Mouse (Mus musculus): ENCODE results near the gene Fktn. TPM values are rescaled to one million over a fixed set of nuclear protein-coding genes. Genes with fewer than 3 reads are reported as not detected.

Fktn gene
- polyA plus RNA-seq, 1 experiment from 2014 or later, result 18.5 TPM

GRCm38 (mm10) chr4:53781396-53781795, 67.6 kb downstream of the Fktn start:
- H3K4me3 ChIP-seq, result no peak overlapping the region
- H3K9ac ChIP-seq, result no peak overlapping the region
- no peak for ATAC-seq (ENCODE audit: low FRiP score)
- peaks cover 8% of the 10 kb centered on the region for H3K4me1 ChIP-seq
- H3K9me3 ChIP-seq (replicated peaks), result no peaks in the 10 kb centered on the region
- H3K4me2 ChIP-seq (replicated peaks), result no peak overlapping the region
- WGBS, result 57% methylated on average over 4 of the region's 4 CpGs
- H3K27ac ChIP-seq, result no peak overlapping the region
- peaks cover 42% of the 10 kb centered on the region for H3K27me3 ChIP-seq
- no peaks in the 10 kb centered on the region for H3K36me3 ChIP-seq

- Histone ChIP-seq H3K4me3 (no peak overlapping the region), H3K9ac (no peak overlapping the region), H3K9me3 (replicated peaks) (no peaks in the 10 kb centered on the region), H3K4me2 (replicated peaks) (no peak overlapping the region), H3K36me3 (no peaks in the 10 kb centered on the region), H3K27ac (no peak overlapping the region), H3K4me1 (peaks cover 8% of the 10 kb centered on the region), H3K27me3 (peaks cover 32% of the 10 kb centered on the region)
- 21% methylated on average over 14 of the region's 14 CpGs for WGBS
- ATAC-seq (ENCODE audit: low FRiP score), result no peak
Measured at GRCm38 (mm10) chr4:53782216-53783070, 68.6 kb downstream of the Fktn start.

- ATAC-seq (ENCODE audit: low FRiP score), result no peak
- H3K4me2 ChIP-seq (replicated peaks), result no peak overlapping the region
- H3K4me1 ChIP-seq, result no peaks in the 10 kb centered on the region
- WGBS, result 79% methylated on average over 15 of the region's 15 CpGs
- no peak overlapping the region for H3K4me3 ChIP-seq
- H3K9me3 ChIP-seq (replicated peaks), result no peaks in the 10 kb centered on the region
- no peak overlapping the region for H3K9ac ChIP-seq
- no peaks in the 10 kb centered on the region for H3K27me3 ChIP-seq
- H3K27ac ChIP-seq, result no peak overlapping the region
- no peaks in the 10 kb centered on the region for H3K36me3 ChIP-seq
Measured at GRCm38 (mm10) chr4:53785746-53786398, 72.1 kb downstream of the Fktn start.

- H3K27me3 ChIP-seq, result no peaks in the 10 kb centered on the region
- H3K4me1 ChIP-seq, result no peaks in the 10 kb centered on the region
- H3K27ac ChIP-seq, result no peak overlapping the region
- ATAC-seq (ENCODE audit: low FRiP score), result no peak
- H3K9me3 ChIP-seq (replicated peaks), result no peaks in the 10 kb centered on the region
- H3K36me3 ChIP-seq, result no peaks in the 10 kb centered on the region
- H3K4me3 ChIP-seq, result no peak overlapping the region
- no peak overlapping the region for H3K4me2 ChIP-seq (replicated peaks)
- WGBS, result 84% methylated on average over 5 of the region's 5 CpGs
- no peak overlapping the region for H3K9ac ChIP-seq
Measured at GRCm38 (mm10) chr4:53786851-53787250, 73.1 kb downstream of the Fktn start.

GRCm38 (mm10) chr4:53789346-53789745, 75.5 kb downstream of the Fktn start:
- ATAC-seq (ENCODE audit: low FRiP score), result no peak
- H3K36me3 ChIP-seq, result no peaks in the 10 kb centered on the region
- no peak overlapping the region for H3K4me3 ChIP-seq
- no peaks in the 10 kb centered on the region for H3K9me3 ChIP-seq (replicated peaks)
- no peak overlapping the region for H3K9ac ChIP-seq
- H3K27me3 ChIP-seq, result no peaks in the 10 kb centered on the region
- H3K4me1 ChIP-seq, result no peaks in the 10 kb centered on the region
- 8% methylated on average over 4 of the region's 4 CpGs for WGBS
- no peak overlapping the region for H3K4me2 ChIP-seq (replicated peaks)
- H3K27ac ChIP-seq, result no peak overlapping the region

- 96% methylated on average over 5 of the region's 5 CpGs for WGBS
- ATAC-seq (ENCODE audit: low FRiP score), result no peak
- H3K27me3 ChIP-seq, result no peaks in the 10 kb centered on the region
- H3K27ac ChIP-seq, result no peak overlapping the region
- H3K36me3 ChIP-seq, result no peaks in the 10 kb centered on the region
- H3K9ac ChIP-seq, result no peak overlapping the region
- H3K4me1 ChIP-seq, result peaks cover 6% of the 10 kb centered on the region; the same call in 1 of the 2 replicates
- H3K9me3 ChIP-seq (replicated peaks), result no peaks in the 10 kb centered on the region
- no peak overlapping the region for H3K4me3 ChIP-seq
- no peak overlapping the region for H3K4me2 ChIP-seq (replicated peaks)
Measured at GRCm38 (mm10) chr4:53794257-53794966, 80.6 kb downstream of the Fktn start.

- H3K4me1 ChIP-seq, result peaks cover 7% of the 10 kb centered on the region; the same call in 1 of the 2 replicates
- H3K27me3 ChIP-seq, result no peaks in the 10 kb centered on the region
- 64% methylated on average over 2 of the region's 2 CpGs for WGBS
- H3K4me2 ChIP-seq (replicated peaks), result no peak overlapping the region
- no peak overlapping the region for H3K27ac ChIP-seq
- no peaks in the 10 kb centered on the region for H3K9me3 ChIP-seq (replicated peaks)
- no peak overlapping the region for H3K4me3 ChIP-seq
- ATAC-seq (ENCODE audit: low FRiP score), result no peak
- H3K36me3 ChIP-seq, result no peaks in the 10 kb centered on the region
- no peak overlapping the region for H3K9ac ChIP-seq
Measured at GRCm38 (mm10) chr4:53795086-53795485, 81.3 kb downstream of the Fktn start.

- WGBS, result 88% methylated on average over 2 of the region's 2 CpGs
- H3K27ac ChIP-seq, result no peak overlapping the region
- no peaks in the 10 kb centered on the region for H3K36me3 ChIP-seq
- H3K27me3 ChIP-seq, result no peaks in the 10 kb centered on the region
- no peaks in the 10 kb centered on the region for H3K9me3 ChIP-seq (replicated peaks)
- H3K9ac ChIP-seq, result no peak overlapping the region
- ATAC-seq (ENCODE audit: low FRiP score), result no peak
- H3K4me3 ChIP-seq, result no peak overlapping the region
- H3K4me2 ChIP-seq (replicated peaks), result no peak overlapping the region
- peaks cover 7% of the 10 kb centered on the region; the same call in 1 of the 2 replicates for H3K4me1 ChIP-seq
Measured at GRCm38 (mm10) chr4:53795706-53796105, 81.9 kb downstream of the Fktn start.

GRCm38 (mm10) chr4:53796865-53797772, 83.3 kb downstream of the Fktn start:
- Histone ChIP-seq H3K4me3 (no peak overlapping the region), H3K36me3 (no peaks in the 10 kb centered on the region), H3K9ac (peak overlapping the region; percentile 18; the same call in 1 of the 2 replicates), H3K4me1 (peaks cover 7% of the 10 kb centered on the region; the same call in 1 of the 2 replicates), H3K27me3 (no peaks in the 10 kb centered on the region), H3K9me3 (replicated peaks) (no peaks in the 10 kb centered on the region), H3K27ac (peak overlapping the region; percentile 30; the same call in 1 of the 2 replicates), H3K4me2 (replicated peaks) (peak overlapping the region; percentile 23)
- ATAC-seq (ENCODE audit: low FRiP score), result peak; percentile 88; the same call in 1 of the 2 replicates
- WGBS, result 17% methylated on average over 18 of the region's 18 CpGs

- ATAC-seq (ENCODE audit: low FRiP score), result no peak
- Histone ChIP-seq H3K4me2 (replicated peaks) (no peak overlapping the region), H3K36me3 (no peaks in the 10 kb centered on the region), H3K27ac (no peak overlapping the region), H3K9ac (no peak overlapping the region), H3K4me1 (peaks cover 7% of the 10 kb centered on the region; the same call in 1 of the 2 replicates), H3K27me3 (no peaks in the 10 kb centered on the region), H3K9me3 (replicated peaks) (no peaks in the 10 kb centered on the region), H3K4me3 (no peak overlapping the region)
- WGBS, result 49% methylated on average over 7 of the region's 7 CpGs
Measured at GRCm38 (mm10) chr4:53798896-53799676, 85.3 kb downstream of the Fktn start.

- 65% methylated on average over 1 of the region's 1 CpGs for WGBS
- no peaks in the 10 kb centered on the region for H3K36me3 ChIP-seq
- H3K27ac ChIP-seq, result no peak overlapping the region
- H3K9ac ChIP-seq, result no peak overlapping the region
- H3K4me2 ChIP-seq (replicated peaks), result no peak overlapping the region
- no peak overlapping the region for H3K4me3 ChIP-seq
- H3K27me3 ChIP-seq, result no peaks in the 10 kb centered on the region
- peaks cover 7% of the 10 kb centered on the region; the same call in 1 of the 2 replicates for H3K4me1 ChIP-seq
- ATAC-seq (ENCODE audit: low FRiP score), result no peak
- 0 out of 2 replicates have a peak, but pooled peaks cover 2% of the 10 kb centered on the region for H3K9me3 ChIP-seq (replicated peaks)
Measured at GRCm38 (mm10) chr4:53799753-53800152, 86.0 kb downstream of the Fktn start.

All from hindbrain, embryonic 12.5 days (tissue).